Mouse (Mus musculus): ENCODE measurements around the gene Zfp956. TPM values are rescaled to one million over a fixed set of nuclear protein-coding genes. Genes with fewer than 3 reads are reported as not detected.

The Zfp956 gene
- polyA plus RNA-seq (2016; fragmentation: Nextera tagmentation; extraction: Ambion mirVana) = 11.6 and 12.6 TPM in 2 replicates

GRCm38 (mm10) chr6:47953191-47953726 lies at the start of gene Zfp956:
Zfp956 (plus strand) TSS chr6:47953390.
- peak within 1 kb of the TSS; percentile 47 for H3K4me3 ChIP-seq
- peaks cover 3% of the 10 kb centered on the region; the same call in 1 of the 2 replicates for H3K27me3 ChIP-seq
- peak within 1 kb of the TSS; percentile 70 for H3K4me2 ChIP-seq (replicated peaks)
- H3K36me3 ChIP-seq = 0 out of 2 replicates have a peak, but pooled peaks cover 11% of the 10 kb centered on the region
- peak within 1 kb of the TSS; percentile 55 for H3K27ac ChIP-seq
- H3K4me1 ChIP-seq = 0 out of 2 replicates have a peak, but pooled peaks cover 4% of the 10 kb centered on the region
- no peaks in the 10 kb centered on the region for H3K9me3 ChIP-seq (replicated peaks)
- WGBS = under 1% methylated on average over 31 of the region's 31 CpGs
- ATAC-seq (ENCODE audit: low FRiP score) = peak; percentile 99
- H3K9ac ChIP-seq = peak within 1 kb of the TSS; percentile 63

GRCm38 (mm10) chr6:47903587-47903986 lies 49.6 kb upstream of the Zfp956 start:
- Histone ChIP-seq H3K27me3 (peaks cover 21% of the 10 kb centered on the region), H3K4me2 (replicated peaks) (no peak overlapping the region), H3K36me3 (peaks cover 88% of the 10 kb centered on the region), H3K9me3 (replicated peaks) (no peaks in the 10 kb centered on the region), H3K4me3 (no peak overlapping the region), H3K27ac (no peak overlapping the region), H3K4me1 (no peaks in the 10 kb centered on the region), H3K9ac (no peak overlapping the region)
- 86% methylated on average over 4 of the region's 4 CpGs for WGBS
- ATAC-seq (ENCODE audit: low FRiP score) = no peak

- no peak for ATAC-seq (ENCODE audit: low FRiP score)
- Histone ChIP-seq H3K4me3 (no peak overlapping the region), H3K9ac (no peak overlapping the region), H3K4me2 (replicated peaks) (no peak overlapping the region), H3K27me3 (peaks cover 21% of the 10 kb centered on the region), H3K4me1 (no peaks in the 10 kb centered on the region), H3K9me3 (replicated peaks) (no peaks in the 10 kb centered on the region), H3K36me3 (peaks cover 83% of the 10 kb centered on the region), H3K27ac (no peak overlapping the region)
- 36% methylated on average over 19 of the region's 19 CpGs for WGBS
Measured at GRCm38 (mm10) chr6:47904361-47904760, 48.8 kb upstream of the Zfp956 start.

- Histone ChIP-seq H3K4me1 (no peaks in the 10 kb centered on the region), H3K27ac (no peak overlapping the region), H3K4me3 (no peak overlapping the region), H3K27me3 (peaks cover 21% of the 10 kb centered on the region), H3K9ac (no peak overlapping the region), H3K9me3 (replicated peaks) (no peaks in the 10 kb centered on the region), H3K4me2 (replicated peaks) (no peak overlapping the region), H3K36me3 (peaks cover 75% of the 10 kb centered on the region)
- ATAC-seq (ENCODE audit: low FRiP score) = 0 out of 2 replicates have a peak, but pooled peaks have one; percentile 22
- 56% methylated on average over 44 of the region's 44 CpGs for WGBS
Measured at GRCm38 (mm10) chr6:47904917-47905695, 48.1 kb upstream of the Zfp956 start.

GRCm38 (mm10) chr6:47906326-47906725 lies 46.9 kb upstream of the Zfp956 start:
- Histone ChIP-seq H3K4me2 (replicated peaks) (no peak overlapping the region), H3K27me3 (peaks cover 21% of the 10 kb centered on the region), H3K27ac (no peak overlapping the region), H3K4me1 (no peaks in the 10 kb centered on the region), H3K36me3 (peaks cover 63% of the 10 kb centered on the region), H3K4me3 (no peak overlapping the region), H3K9ac (no peak overlapping the region), H3K9me3 (replicated peaks) (no peaks in the 10 kb centered on the region)
- WGBS = 94% methylated on average over 5 of the region's 5 CpGs
- no peak for ATAC-seq (ENCODE audit: low FRiP score)

GRCm38 (mm10) chr6:47909007-47909406 lies 44.2 kb upstream of the Zfp956 start:
- Histone ChIP-seq H3K27me3 (peaks cover 2% of the 10 kb centered on the region), H3K9me3 (replicated peaks) (no peaks in the 10 kb centered on the region), H3K4me3 (no peak overlapping the region), H3K9ac (no peak overlapping the region), H3K27ac (no peak overlapping the region), H3K4me2 (replicated peaks) (no peak overlapping the region), H3K4me1 (no peaks in the 10 kb centered on the region), H3K36me3 (peaks cover 40% of the 10 kb centered on the region)
- WGBS = 90% methylated on average over 1 of the region's 1 CpGs
- no peak for ATAC-seq (ENCODE audit: low FRiP score)

GRCm38 (mm10) chr6:47911650-47912049 lies 41.5 kb upstream of the Zfp956 start:
- Histone ChIP-seq H3K27ac (no peak overlapping the region), H3K4me3 (no peak overlapping the region), H3K4me1 (no peaks in the 10 kb centered on the region), H3K9ac (no peak overlapping the region), H3K9me3 (replicated peaks) (no peaks in the 10 kb centered on the region), H3K4me2 (replicated peaks) (no peak overlapping the region), H3K27me3 (no peaks in the 10 kb centered on the region), H3K36me3 (peaks cover 14% of the 10 kb centered on the region)
- no peak for ATAC-seq (ENCODE audit: low FRiP score)
- WGBS = 60% methylated on average over 1 of the region's 1 CpGs

- no peaks in the 10 kb centered on the region for H3K27me3 ChIP-seq
- H3K4me2 ChIP-seq (replicated peaks) = no peak overlapping the region
- H3K36me3 ChIP-seq = peaks cover 5% of the 10 kb centered on the region
- no peak overlapping the region for H3K4me3 ChIP-seq
- H3K9me3 ChIP-seq (replicated peaks) = no peaks in the 10 kb centered on the region
- no peak for ATAC-seq (ENCODE audit: low FRiP score)
- H3K4me1 ChIP-seq = no peaks in the 10 kb centered on the region
- no peak overlapping the region for H3K9ac ChIP-seq
- WGBS = 53% methylated on average over 3 of the region's 3 CpGs
- H3K27ac ChIP-seq = no peak overlapping the region
Measured at GRCm38 (mm10) chr6:47912991-47913390, 40.2 kb upstream of the Zfp956 start.

GRCm38 (mm10) chr6:47917051-47917450 lies 36.1 kb upstream of the Zfp956 start:
- no peak overlapping the region for H3K4me2 ChIP-seq (replicated peaks)
- no peaks in the 10 kb centered on the region for H3K36me3 ChIP-seq
- no peak overlapping the region for H3K4me3 ChIP-seq
- no peaks in the 10 kb centered on the region for H3K9me3 ChIP-seq (replicated peaks)
- peaks cover 11% of the 10 kb centered on the region for H3K4me1 ChIP-seq
- WGBS = 80% methylated on average over 5 of the region's 5 CpGs
- no peak overlapping the region for H3K27ac ChIP-seq
- no peak overlapping the region for H3K9ac ChIP-seq
- ATAC-seq (ENCODE audit: low FRiP score) = no peak
- no peaks in the 10 kb centered on the region for H3K27me3 ChIP-seq

- H3K27me3 ChIP-seq = no peaks in the 10 kb centered on the region
- WGBS = 81% methylated on average over 3 of the region's 3 CpGs
- no peak overlapping the region for H3K4me3 ChIP-seq
- H3K9me3 ChIP-seq (replicated peaks) = no peaks in the 10 kb centered on the region
- ATAC-seq (ENCODE audit: low FRiP score) = no peak
- no peak overlapping the region for H3K27ac ChIP-seq
- H3K4me2 ChIP-seq (replicated peaks) = no peak overlapping the region
- H3K4me1 ChIP-seq = peaks cover 12% of the 10 kb centered on the region
- H3K9ac ChIP-seq = no peak overlapping the region
- H3K36me3 ChIP-seq = no peaks in the 10 kb centered on the region
Measured at GRCm38 (mm10) chr6:47918768-47919274, 34.4 kb upstream of the Zfp956 start.

GRCm38 (mm10) chr6:47919646-47920446 lies 33.3 kb upstream of the Zfp956 start:
- H3K4me3 ChIP-seq = peak overlapping the region; percentile 71
- H3K27me3 ChIP-seq = no peaks in the 10 kb centered on the region
- H3K4me1 ChIP-seq = peaks cover 12% of the 10 kb centered on the region
- H3K4me2 ChIP-seq (replicated peaks) = peak overlapping the region; percentile 84
- H3K27ac ChIP-seq = peak overlapping the region; percentile 95; the same call in 1 of the 2 replicates
- H3K9me3 ChIP-seq (replicated peaks) = no peaks in the 10 kb centered on the region
- H3K9ac ChIP-seq = peak overlapping the region; percentile 88
- H3K36me3 ChIP-seq = no peaks in the 10 kb centered on the region
- peak; percentile 50 for ATAC-seq (ENCODE audit: low FRiP score)
- 32% methylated on average over 11 of the region's 11 CpGs for WGBS
